Mouse (Mus musculus) heart, postnatal 0 days (tissue): Measurements from ENCODE around the gene Tnr.

ENCODE experiments used
- CTCF ChIP-seq: IDR thresholded peaks from 2 replicates; pipeline ENCODE4 v1.5.1; 2016; ENCODE audit warnings: antibody characterized with exemption, control low read depth, low read depth
- EP300 ChIP-seq: IDR thresholded peaks from 2 replicates; pipeline ENCODE4 v1.6.1; 2016; ENCODE audit warnings: antibody characterized with exemption, low read depth

DNA sequence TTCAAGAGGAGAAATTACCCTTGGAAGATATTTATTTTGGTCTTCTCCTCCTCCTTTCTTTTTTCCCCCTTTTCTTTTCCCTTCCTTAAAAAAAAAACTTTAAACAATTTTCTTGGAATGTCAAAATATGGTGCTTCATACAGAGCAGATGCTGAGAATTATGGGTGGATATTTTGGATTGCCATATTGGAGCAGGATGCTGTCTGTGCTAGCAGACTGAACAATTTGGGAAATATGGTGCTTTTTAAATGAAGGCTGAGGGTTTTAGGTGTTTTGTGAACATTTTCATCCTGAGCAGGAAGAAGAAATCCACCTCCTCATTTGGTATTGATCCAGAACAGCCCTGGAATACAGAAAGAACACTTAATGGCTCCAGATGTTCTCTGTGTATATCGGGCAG, 41.6 kb downstream of the Tnr start:
- TF ChIP-seq CTCF (no peak), EP300 (no peak)
